Mouse (Mus musculus): Measurements from ENCODE around the gene Magee1. TPM values are rescaled to one million over a fixed set of nuclear protein-coding genes. Genes with fewer than 3 reads are reported as not detected.
A peak's percentile ranks its signal among the peaks of the same experiment; 100 is the strongest.
"Not testable (repeated sequence)": the region's sequence is repeated elsewhere in the genome, so short reads cannot be mapped to it uniquely, and the experiment has no call there.

Magee1 gene
- polyA plus RNA-seq (2021) = 32.2 TPM

- H3K27me3 ChIP-seq = no peaks in the 10 kb centered on the region
- in situ Hi-C loops (cut with MboI; ENCODE audit: low pct_unique_long_range_greater_than_20kb) = loop anchor here (25.0 kb wide), 1 partner anchor 1067 kb away; the partner anchor contains the start of gene Pgk1
- ChIA-PET CTCF (interaction anchor here (1.5 kb wide), 1 partner anchor 10 kb away, joined by 3 read pairs; no protein-coding TSS in a partner anchor), POLR2A (no interaction called here)
- no peak for TF ChIP-seq CTCF (IDR thresholded peaks at IDR 0.05)
- ATAC-seq = peak; percentile 75
- peak; percentile 22 for DNase-seq (ENCODE audit: low read depth, low spot score)
Measured at GRCm38 (mm10) chrX:105120275-105121226, at the start of gene Magee1. Gene Magee1, plus strand, starts transcription at chrX:105120378.

- ChIA-PET CTCF (no interaction called here), POLR2A (interaction anchor here (0.7 to 1.5 kb wide), 2 partner anchors 8 to 733 kb away, joined by 3 to 5 read pairs; no protein-coding TSS in a partner anchor)
- ATAC-seq = peak; percentile 23
- DNase-seq (ENCODE audit: low read depth, low spot score) = no peak
- TF ChIP-seq CTCF (IDR thresholded peaks at IDR 0.05) = no peak
- no peaks in the 10 kb centered on the region for H3K27me3 ChIP-seq
- in situ Hi-C loops (cut with MboI; ENCODE audit: low pct_unique_long_range_greater_than_20kb) = loop anchor here (25.0 kb wide), 2 partner anchors 1467 to 1592 kb away; no protein-coding TSS in a partner anchor
Measured at GRCm38 (mm10) chrX:105079151-105079550, 41.0 kb upstream of the Magee1 start.

GRCm38 (mm10) chrX:105079615-105080092 is 40.5 kb upstream of the Magee1 start, which contains the start of gene Pbdc1:
Gene Pbdc1, plus strand, starts transcription at chrX:105079756.
- in situ Hi-C loops (cut with MboI; ENCODE audit: low pct_unique_long_range_greater_than_20kb) = loop anchor here (25.0 kb wide), 2 partner anchors 1467 to 1592 kb away; no protein-coding TSS in a partner anchor
- ChIA-PET POLR2A (interaction anchor here (1.5 kb wide), 1 partner anchor 9 kb away, joined by 3 read pairs; no protein-coding TSS in a partner anchor), CTCF (no interaction called here)
- TF ChIP-seq CTCF (IDR thresholded peaks at IDR 0.05) = no peak
- DNase-seq (ENCODE audit: low read depth, low spot score) (peak; percentile 73), ATAC-seq (peak; percentile 97)
- no peaks in the 10 kb centered on the region for H3K27me3 ChIP-seq

GRCm38 (mm10) chrX:105080096-105080495 is 40.1 kb upstream of the Magee1 start:
- TF ChIP-seq CTCF (IDR thresholded peaks at IDR 0.05) = no peak
- H3K27me3 ChIP-seq = no peaks in the 10 kb centered on the region
- ATAC-seq (no peak), DNase-seq (ENCODE audit: low read depth, low spot score) (no peak)
- CTCF ChIA-PET = no interaction called here
- in situ Hi-C loops (cut with MboI; ENCODE audit: low pct_unique_long_range_greater_than_20kb) = loop anchor here (25.0 kb wide), 2 partner anchors 1468 to 1593 kb away; no protein-coding TSS in a partner anchor
- POLR2A ChIA-PET = interaction anchor here (1.5 kb wide), 1 partner anchor 9 kb away, joined by 3 read pairs; no protein-coding TSS in a partner anchor

- CTCF ChIA-PET = interaction anchor here (0.8 to 1.8 kb wide), 2 partner anchors 14 to 23 kb away, joined by 3 to 5 read pairs; no protein-coding TSS in a partner anchor
- POLR2A ChIA-PET; ATAC-seq; H3K27me3 ChIP-seq; DNase-seq (ENCODE audit: low read depth, low spot score): not testable (repeated sequence)
- in situ Hi-C loops (cut with MboI; ENCODE audit: low pct_unique_long_range_greater_than_20kb) = loop anchor here (25.0 kb wide), 2 partner anchors 1471 to 1596 kb away; no protein-coding TSS in a partner anchor
Measured at GRCm38 (mm10) chrX:105083013-105083412, 37.2 kb upstream of the Magee1 start.

- CTCF ChIA-PET = interaction anchor here (1.0 to 1.2 kb wide), 2 partner anchors 13 to 17 kb away, joined by 3 to 7 read pairs; no protein-coding TSS in a partner anchor
- no peak for DNase-seq (ENCODE audit: low read depth, low spot score)
Measured at GRCm38 (mm10) chrX:105104175-105104574, 16.0 kb upstream of the Magee1 start.

GRCm38 (mm10) chrX:105114994-105115393 is 5.2 kb upstream of the Magee1 start:
- no peak for TF ChIP-seq CTCF (IDR thresholded peaks at IDR 0.05)
- no peaks in the 10 kb centered on the region for H3K27me3 ChIP-seq
- ChIA-PET CTCF (interaction anchor here (2.2 kb wide), 1 partner anchor 14 kb away, joined by 7 read pairs; no protein-coding TSS in a partner anchor), POLR2A (no interaction called here)
- ATAC-seq (no peak), DNase-seq (ENCODE audit: low read depth, low spot score) (no peak)
- in situ Hi-C loops (cut with MboI; ENCODE audit: low pct_unique_long_range_greater_than_20kb) = loop anchor here (25.0 kb wide), 1 partner anchor 1072 kb away; the partner anchor contains the start of gene Pgk1

More at GRCm38 (mm10) chrX:105104175-105104574, 16.0 kb upstream of the Magee1 start:
- no peaks in the 10 kb centered on the region for H3K27me3 ChIP-seq
- peak; percentile 69 for ATAC-seq
- POLR2A ChIA-PET = no interaction called here
- in situ Hi-C loops (cut with MboI; ENCODE audit: low pct_unique_long_range_greater_than_20kb) = loop anchor here (10.0 to 25.0 kb wide), 2 partner anchors 911 to 1083 kb away; partner anchors contain the start of genes Cox7b, Magt1 and Pgk1
- peak; percentile 73 for TF ChIP-seq CTCF (IDR thresholded peaks at IDR 0.05)

GRCm38 (mm10) chrX:105121227-105121865 is 1.2 kb downstream of the Magee1 start:
- ChIA-PET POLR2A (no interaction called here), CTCF (no interaction called here)

GRCm38 (mm10) chrX:105124903-105125302 is 4.7 kb downstream of the Magee1 start:
- peaks cover 5% of the 10 kb centered on the region for H3K27me3 ChIP-seq
- TF ChIP-seq CTCF (IDR thresholded peaks at IDR 0.05) = no peak
- ChIA-PET CTCF (interaction anchor here (1.0 to 1.6 kb wide), 3 partner anchors 9 to 86 kb away, joined by 3 to 4 read pairs (median 4); no protein-coding TSS in a partner anchor), POLR2A (no interaction called here)
- ATAC-seq (no peak), DNase-seq (ENCODE audit: low read depth, low spot score) (no peak)
- in situ Hi-C loops (cut with MboI; ENCODE audit: low pct_unique_long_range_greater_than_20kb) = loop anchor here (25.0 kb wide), 1 partner anchor 1062 kb away; the partner anchor contains the start of gene Pgk1

More at GRCm38 (mm10) chrX:105121227-105121865, 1.2 kb downstream of the Magee1 start:
- DNase-seq (ENCODE audit: low read depth, low spot score) (no peak), ATAC-seq (peak; percentile 74)
- TF ChIP-seq CTCF (IDR thresholded peaks at IDR 0.05) = no peak
- in situ Hi-C loops (cut with MboI; ENCODE audit: low pct_unique_long_range_greater_than_20kb) = loop anchor here (25.0 kb wide), 1 partner anchor 1066 kb away; the partner anchor contains the start of gene Pgk1
- H3K27me3 ChIP-seq = no peaks in the 10 kb centered on the region

Measured in Patski (cell line).